Mouse (Mus musculus) limb, embryonic 15.5 days (tissue): ENCODE results near the gene Tmem56. TPM values are rescaled to one million over a fixed set of nuclear protein-coding genes. Genes with fewer than 3 reads are reported as not detected.

Source experiments
- ATAC-seq: fragments of 200-750 bp; cut with Nextera tagmentation; 2 replicates; pipeline ENCODE4 v1.8.0; 2017; ENCODE audit warnings: low read depth, moderate TSS enrichment; ENCODE audit not compliant: insufficient number of reproducible peaks, low FRiP score, low TSS enrichment
- H3K27ac ChIP-seq: fragments of 300-500 bp; sonication (generic); 2 replicates; pipeline ENCODE4 v1.5.1; 2015; ENCODE audit warnings: moderate library complexity, mild to moderate bottlenecking, inconsistent platforms
- H3K27me3 ChIP-seq: fragments of 300-500 bp; sonication (generic); 2 replicates; pipeline ENCODE4 v1.6.1; 2015; ENCODE audit warnings: inconsistent platforms
- H3K36me3 ChIP-seq: fragments of 300-500 bp; sonication (generic); 2 replicates; pipeline ENCODE4 v1.6.1; 2015; ENCODE audit warnings: inconsistent platforms
- H3K4me1 ChIP-seq: fragments of 300-500 bp; sonication (generic); 2 replicates; pipeline ENCODE4 v1.6.1; 2015; ENCODE audit warnings: inconsistent platforms
- H3K4me2 ChIP-seq: fragments of 300-500 bp; sonication (generic); 2 replicates; pipeline ENCODE4 v1.6.1; 2015; ENCODE audit warnings: mild to moderate bottlenecking, inconsistent platforms
- H3K4me3 ChIP-seq: fragments of 300-500 bp; sonication (generic); 2 replicates; pipeline ENCODE4 v1.5.1; 2015; ENCODE audit warnings: mild to moderate bottlenecking, inconsistent platforms
- H3K9ac ChIP-seq: fragments of 300-500 bp; sonication (generic); 2 replicates; pipeline ENCODE4 v1.6.1; 2015; ENCODE audit warnings: inconsistent platforms
- H3K9me3 ChIP-seq: fragments of 300-500 bp; sonication (generic); 2 replicates; pipeline ENCODE4 v1.6.1; 2016; ENCODE audit warnings: inconsistent platforms
- WGBS: fragments of 180-500 bp; shearing (Covaris S2); methylation state at CpG from one replicate; pipeline ENCODE4 v1.1.7; 2015; 5-methylcytosine and 5-hydroxymethylcytosine counted together
- polyA plus RNA-seq: library from polyadenylated mRNA; unstranded; fragments of >200 nt; fragmentation: Nextera tagmentation; extraction: Ambion mirVana; gene quantifications from 2 replicates; pipeline ENCODE4 v1.2.1, GENCODE M21; 2015

Tmem56 gene
- polyA plus RNA-seq, 1 experiment from 2014 or later: 1.3 TPM

DNA sequence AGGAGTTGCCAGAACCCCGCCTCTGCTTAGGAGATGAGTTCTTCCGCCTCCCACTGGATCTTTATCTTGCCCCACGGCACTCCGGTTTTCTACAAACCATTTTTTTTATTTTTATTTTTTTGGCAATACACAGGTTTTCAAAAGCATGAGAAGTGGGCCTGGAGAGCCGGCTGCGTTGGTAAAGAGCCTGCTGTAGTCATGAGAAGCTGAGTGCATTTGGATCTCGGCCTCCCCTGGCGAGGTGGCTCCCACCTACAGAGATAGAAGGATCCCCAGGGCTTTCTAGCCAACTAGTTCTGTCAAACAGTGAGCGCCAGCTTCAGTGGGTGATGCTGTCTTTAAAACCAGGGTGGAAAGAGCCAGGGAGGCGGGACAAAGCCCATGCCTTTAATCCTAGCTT, 25.5 kb downstream of the Tmem56 start:
- Histone ChIP-seq H3K9me3 (no peaks in the 10 kb centered on the region), H3K27me3 (peaks cover 29% of the 10 kb centered on the region), H3K4me3 (no peak overlapping the region), H3K36me3 (no peaks in the 10 kb centered on the region), H3K4me1 (peaks cover 18% of the 10 kb centered on the region), H3K27ac (no peak overlapping the region), H3K4me2 (no peak overlapping the region), H3K9ac (no peak overlapping the region)
- WGBS: 87% methylated on average over 10 of the region's 10 CpGs
- ATAC-seq: no peak

DNA sequence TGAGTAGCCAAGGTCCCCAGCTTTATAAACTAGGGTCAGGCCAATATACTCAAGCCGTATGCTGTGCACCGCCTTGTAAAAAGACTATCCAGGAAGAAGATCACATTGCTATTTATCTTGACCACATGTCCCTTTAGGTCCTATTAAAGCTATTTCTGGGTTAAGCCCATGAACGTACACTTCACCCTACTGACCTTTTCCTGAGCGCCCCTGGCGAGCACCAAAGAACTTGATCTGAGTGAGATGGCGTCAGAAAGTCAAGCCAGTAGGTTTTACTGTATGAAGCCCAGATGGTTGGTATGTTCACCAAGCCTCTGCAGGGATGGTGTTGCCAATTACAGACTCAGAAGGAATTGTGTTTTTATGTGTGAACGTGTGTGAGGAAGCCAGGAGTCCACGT, 26.8 kb downstream of the Tmem56 start:
- Histone ChIP-seq H3K27me3 (peaks cover 19% of the 10 kb centered on the region), H3K4me3 (no peak overlapping the region), H3K36me3 (no peaks in the 10 kb centered on the region), H3K4me2 (no peak overlapping the region), H3K27ac (no peak overlapping the region), H3K4me1 (peaks cover 14% of the 10 kb centered on the region; the same call in 1 of the 2 replicates), H3K9ac (no peak overlapping the region), H3K9me3 (no peaks in the 10 kb centered on the region)
- WGBS: 70% methylated on average over 8 of the region's 8 CpGs
- no peak for ATAC-seq

DNA sequence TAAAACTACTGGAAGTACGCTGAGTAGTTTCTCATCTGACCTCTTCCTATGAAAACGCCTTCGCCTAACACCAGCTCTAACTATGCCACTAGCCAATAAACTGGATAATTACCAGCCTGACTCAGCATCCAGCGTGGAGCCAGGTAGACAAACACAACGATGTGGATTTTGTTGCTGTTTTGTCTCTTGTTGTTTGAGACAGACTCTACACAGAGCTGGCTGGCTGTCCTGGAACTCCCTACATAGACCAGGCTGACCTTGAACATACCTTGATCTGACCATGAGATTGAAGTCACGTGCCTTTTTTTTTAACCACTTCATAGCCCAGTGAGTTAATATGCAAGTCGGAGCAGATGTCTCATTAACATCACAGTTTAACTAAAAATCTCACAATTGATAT, 27.4 kb downstream of the Tmem56 start:
- Histone ChIP-seq H3K9ac (no peak overlapping the region), H3K9me3 (no peaks in the 10 kb centered on the region), H3K27ac (no peak overlapping the region), H3K4me3 (no peak overlapping the region), H3K36me3 (no peaks in the 10 kb centered on the region), H3K4me2 (no peak overlapping the region), H3K27me3 (peaks cover 12% of the 10 kb centered on the region), H3K4me1 (peaks cover 16% of the 10 kb centered on the region; the same call in 1 of the 2 replicates)
- no peak for ATAC-seq
- 75% methylated on average over 7 of the region's 7 CpGs for WGBS

DNA sequence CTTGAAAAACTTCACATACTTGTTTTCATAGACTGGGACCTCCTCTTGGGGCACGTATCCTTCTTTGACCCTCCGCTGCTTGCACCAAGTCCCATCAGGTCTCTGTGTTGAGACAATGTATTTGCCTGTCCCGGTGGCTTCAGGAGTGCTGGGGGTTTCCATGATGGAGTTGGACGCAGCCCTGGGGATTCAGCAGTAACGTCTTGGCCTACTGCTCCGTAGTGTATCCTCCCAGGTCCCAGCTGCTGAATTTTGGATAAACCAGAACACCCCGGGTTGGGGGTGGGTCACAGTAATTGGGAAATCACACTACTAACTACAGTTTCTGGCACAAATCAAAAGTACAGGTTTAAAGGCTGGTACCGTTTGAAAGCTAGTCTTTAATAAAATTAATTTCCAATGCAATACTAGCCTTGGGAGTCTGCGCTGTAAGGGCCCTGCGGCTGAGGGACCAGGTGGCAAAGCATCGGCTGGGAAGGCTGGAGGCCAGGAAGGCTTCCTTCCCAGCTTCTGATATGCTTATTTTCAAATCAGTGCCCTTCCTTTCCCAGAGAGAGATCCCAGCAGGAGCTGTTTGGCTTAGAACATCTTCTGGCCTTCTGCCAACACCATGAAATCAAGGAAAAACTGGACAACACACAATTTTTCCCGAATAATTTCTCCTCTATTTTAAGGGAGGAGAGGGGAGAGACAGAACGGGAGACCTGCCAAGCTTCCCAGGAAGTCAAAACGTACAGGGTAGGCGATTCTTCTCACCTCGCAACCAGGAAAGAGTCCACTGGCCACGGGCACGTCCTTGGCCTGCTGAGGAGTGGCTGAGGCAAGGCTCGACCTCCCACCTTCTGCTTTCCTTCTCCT, 32.1 kb downstream of the Tmem56 start:
- Histone ChIP-seq H3K4me3 (no peak overlapping the region), H3K4me1 (0 out of 2 replicates have a peak, but pooled peaks cover 10% of the 10 kb centered on the region), H3K9ac (no peak overlapping the region), H3K36me3 (no peaks in the 10 kb centered on the region), H3K27me3 (no peaks in the 10 kb centered on the region), H3K9me3 (no peaks in the 10 kb centered on the region), H3K4me2 (no peak overlapping the region), H3K27ac (0 out of 2 replicates have a peak overlapping the region, but pooled peaks have one; percentile 17)
- WGBS: 55% methylated on average over 19 of the region's 19 CpGs
- ATAC-seq: no peak

DNA sequence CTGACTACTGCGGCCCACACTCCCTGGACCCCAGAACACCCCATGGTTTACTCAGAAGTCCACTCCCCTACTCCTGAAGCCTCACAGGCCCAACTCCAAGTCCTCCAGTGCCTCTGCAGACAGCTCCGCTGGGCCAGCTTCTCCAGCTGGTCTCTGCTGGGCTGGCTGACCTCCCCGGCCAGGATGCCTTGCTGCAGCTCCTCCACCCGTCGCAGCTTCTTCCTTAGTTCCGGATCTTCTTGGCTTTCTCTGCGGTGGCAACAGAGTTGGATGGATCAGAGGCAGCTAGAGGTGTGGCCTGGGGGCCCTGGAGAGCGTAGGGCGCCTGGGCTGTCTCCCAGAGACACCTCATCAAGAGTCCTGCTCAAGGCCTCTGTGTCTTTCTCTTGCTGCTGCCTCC, 32.9 kb downstream of the Tmem56 start:
- Histone ChIP-seq H3K4me3 (no peak overlapping the region), H3K4me1 (0 out of 2 replicates have a peak, but pooled peaks cover 10% of the 10 kb centered on the region), H3K9ac (no peak overlapping the region), H3K27ac (0 out of 2 replicates have a peak overlapping the region, but pooled peaks have one; percentile 17), H3K4me2 (no peak overlapping the region), H3K27me3 (no peaks in the 10 kb centered on the region), H3K36me3 (no peaks in the 10 kb centered on the region), H3K9me3 (no peaks in the 10 kb centered on the region)
- WGBS: 76% methylated on average over 9 of the region's 9 CpGs
- peak; percentile 36; the same call in 1 of the 2 replicates for ATAC-seq

DNA sequence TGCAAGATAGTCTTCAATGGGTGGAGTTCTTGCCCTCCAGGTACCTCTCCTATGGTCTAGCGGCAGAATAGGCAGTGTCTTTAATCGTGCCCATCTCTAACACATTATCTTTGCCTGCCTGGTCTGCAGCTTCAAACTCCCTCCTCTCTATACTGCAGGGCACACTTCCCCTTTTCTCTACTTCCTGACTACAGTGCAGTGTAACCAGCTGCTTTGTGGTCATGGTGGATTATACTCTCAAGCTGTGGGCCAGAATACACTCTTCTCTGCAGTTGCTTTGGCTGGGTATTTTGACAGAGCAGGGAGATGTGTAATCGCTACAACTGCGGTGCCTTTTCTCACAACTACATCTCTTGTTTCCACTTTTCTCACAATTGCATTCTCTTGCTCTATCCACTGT, 40.0 kb downstream of the Tmem56 start:
- Histone ChIP-seq H3K9ac (no peak overlapping the region), H3K4me1 (peaks cover 9% of the 10 kb centered on the region), H3K36me3 (no peaks in the 10 kb centered on the region), H3K4me3 (no peak overlapping the region), H3K27me3 (no peaks in the 10 kb centered on the region), H3K9me3 (no peaks in the 10 kb centered on the region), H3K27ac (no peak overlapping the region), H3K4me2 (no peak overlapping the region)
- 79% methylated on average over 4 of the region's 4 CpGs for WGBS
- ATAC-seq: no peak

DNA sequence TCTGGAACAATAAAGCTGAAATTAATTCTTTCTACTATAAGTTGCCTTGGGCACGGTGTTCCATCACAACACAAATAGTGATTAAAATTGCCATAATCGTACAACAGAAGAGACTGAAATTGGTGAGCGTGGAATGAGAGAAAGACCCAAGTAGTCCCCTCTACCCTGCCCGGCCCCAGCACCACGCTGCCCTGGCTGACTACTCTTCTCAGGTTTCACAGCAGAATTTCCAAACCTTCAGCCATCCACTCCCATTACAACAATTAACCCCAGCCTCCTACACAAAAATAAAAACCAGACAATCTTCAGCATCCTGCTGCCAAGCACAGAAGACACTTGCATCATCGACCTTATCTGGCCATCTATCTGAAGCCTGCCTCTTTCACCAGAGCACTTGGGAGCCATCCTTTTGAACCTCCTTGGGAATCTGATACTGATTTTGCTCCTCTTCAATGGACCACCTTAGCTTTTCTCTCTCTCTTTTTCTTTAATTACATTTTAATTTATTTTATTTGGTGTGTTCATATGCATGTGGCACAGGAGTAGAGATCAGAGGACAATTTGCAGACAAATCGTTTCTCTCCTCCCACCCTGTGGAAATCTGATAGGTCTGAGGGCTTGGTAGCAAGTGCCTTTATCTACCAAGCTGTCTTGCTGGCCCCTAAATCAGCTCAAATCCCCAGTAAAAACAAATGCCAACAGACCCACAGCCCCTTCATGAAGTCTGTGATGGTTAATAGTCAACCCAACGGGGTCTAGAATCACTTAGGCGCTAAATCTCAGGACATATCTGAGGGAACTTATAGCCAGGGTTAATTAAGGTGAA, 40.6 kb downstream of the Tmem56 start:
- ATAC-seq: no peak
- 35% methylated on average over 9 of the region's 9 CpGs for WGBS

DNA sequence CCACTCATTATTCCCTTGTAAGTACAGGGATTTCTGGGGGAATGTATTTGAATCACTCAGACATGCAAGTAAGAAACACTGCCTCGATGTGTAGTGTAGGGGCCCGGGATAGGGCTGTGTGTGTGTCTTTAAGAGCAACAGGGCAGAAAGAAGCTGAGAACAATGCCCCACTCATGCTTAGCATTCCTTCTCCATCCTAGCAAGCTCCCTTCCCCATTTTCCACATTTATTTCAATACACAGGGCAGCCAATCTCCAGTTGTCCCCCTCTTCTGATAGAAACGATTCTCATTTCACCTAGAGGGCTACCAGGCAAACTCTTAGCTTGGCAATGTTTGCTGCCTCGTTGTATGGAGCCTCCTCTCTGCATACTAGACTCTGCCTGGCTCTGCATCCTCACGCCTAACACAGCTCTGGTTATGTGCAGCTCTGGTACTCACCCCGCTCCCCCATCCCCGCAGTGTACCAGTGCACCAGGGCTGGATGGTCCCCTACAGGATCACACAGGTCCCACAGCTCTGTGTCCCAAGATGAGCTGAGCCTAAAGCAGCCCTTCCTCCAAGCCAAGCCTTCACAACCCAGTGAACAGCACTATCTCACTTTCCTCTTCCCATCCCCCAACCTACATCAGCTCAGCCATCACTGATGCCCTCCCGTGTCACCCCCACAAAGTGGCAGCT, 42.4 kb downstream of the Tmem56 start:
- no peak overlapping the region for H3K27ac ChIP-seq
- ATAC-seq: no peak
- 58% methylated on average over 8 of the region's 8 CpGs for WGBS

More for the DNA sequence above, 40.6 kb downstream of the Tmem56 start:
- Histone ChIP-seq H3K27ac (no peak overlapping the region), H3K9me3 (no peaks in the 10 kb centered on the region), H3K4me1 (peaks cover 9% of the 10 kb centered on the region), H3K9ac (no peak overlapping the region), H3K4me3 (no peak overlapping the region), H3K4me2 (no peak overlapping the region), H3K36me3 (no peaks in the 10 kb centered on the region), H3K27me3 (no peaks in the 10 kb centered on the region)

DNA sequence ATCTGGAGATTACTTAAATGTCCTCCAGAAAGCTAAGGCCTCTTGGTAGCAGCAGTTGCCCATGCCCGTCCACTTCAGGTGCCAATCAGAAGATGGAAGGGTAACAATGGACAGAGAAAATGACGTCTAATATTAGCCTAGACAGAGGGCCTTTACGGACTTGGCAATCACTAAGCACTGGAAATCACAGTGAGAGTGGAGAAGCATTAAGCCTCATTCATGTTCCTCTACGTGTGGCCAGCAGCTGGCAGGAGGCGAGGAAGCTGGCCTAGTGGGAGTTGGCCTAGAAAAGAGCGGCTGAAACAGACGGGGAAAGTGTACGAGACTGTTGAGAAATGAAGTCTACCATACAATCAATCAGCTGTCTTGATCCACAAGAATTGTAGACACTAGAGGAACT, 43.8 kb downstream of the Tmem56 start:
- WGBS: 56% methylated on average over 8 of the region's 8 CpGs
- Histone ChIP-seq H3K27me3 (no peaks in the 10 kb centered on the region), H3K9me3 (no peaks in the 10 kb centered on the region), H3K4me3 (no peak overlapping the region), H3K4me1 (peaks cover 9% of the 10 kb centered on the region), H3K4me2 (no peak overlapping the region), H3K36me3 (no peaks in the 10 kb centered on the region), H3K27ac (no peak overlapping the region), H3K9ac (no peak overlapping the region)
- no peak for ATAC-seq

More for the DNA sequence above, 42.4 kb downstream of the Tmem56 start:
- Histone ChIP-seq H3K9me3 (no peaks in the 10 kb centered on the region), H3K27me3 (no peaks in the 10 kb centered on the region), H3K4me2 (no peak overlapping the region), H3K4me1 (peaks cover 9% of the 10 kb centered on the region), H3K4me3 (no peak overlapping the region), H3K36me3 (no peaks in the 10 kb centered on the region), H3K9ac (no peak overlapping the region)

DNA sequence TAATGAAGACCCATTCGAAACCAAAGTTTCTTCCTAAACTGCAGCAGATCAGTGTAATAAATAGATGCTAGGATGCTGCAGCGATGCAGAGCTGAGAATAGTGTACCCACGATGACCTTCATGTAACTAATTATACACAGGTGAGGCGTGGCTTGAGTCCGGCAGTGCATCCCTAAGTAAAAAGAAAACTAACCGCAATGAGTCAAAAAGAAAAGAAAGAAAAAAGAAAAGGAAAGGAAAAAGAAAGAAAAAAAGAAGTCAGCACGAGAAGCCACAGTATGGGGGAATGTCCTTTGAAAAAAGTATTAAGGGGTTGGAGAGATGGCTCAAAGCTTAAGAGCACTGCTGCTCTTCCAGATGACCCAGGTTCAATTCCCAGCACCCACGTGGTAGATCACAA, 58.1 kb downstream of the Tmem56 start:
- no peak overlapping the region for H3K27ac ChIP-seq
- H3K27me3 ChIP-seq: no peaks in the 10 kb centered on the region
- H3K36me3 ChIP-seq: no peaks in the 10 kb centered on the region
- H3K4me1 ChIP-seq: no peaks in the 10 kb centered on the region
- no peak overlapping the region for H3K9ac ChIP-seq
- H3K9me3 ChIP-seq: no peaks in the 10 kb centered on the region
- H3K4me2 ChIP-seq: no peak overlapping the region
- no peak for ATAC-seq
- no peak overlapping the region for H3K4me3 ChIP-seq
- WGBS: 86% methylated on average over 8 of the region's 8 CpGs

DNA sequence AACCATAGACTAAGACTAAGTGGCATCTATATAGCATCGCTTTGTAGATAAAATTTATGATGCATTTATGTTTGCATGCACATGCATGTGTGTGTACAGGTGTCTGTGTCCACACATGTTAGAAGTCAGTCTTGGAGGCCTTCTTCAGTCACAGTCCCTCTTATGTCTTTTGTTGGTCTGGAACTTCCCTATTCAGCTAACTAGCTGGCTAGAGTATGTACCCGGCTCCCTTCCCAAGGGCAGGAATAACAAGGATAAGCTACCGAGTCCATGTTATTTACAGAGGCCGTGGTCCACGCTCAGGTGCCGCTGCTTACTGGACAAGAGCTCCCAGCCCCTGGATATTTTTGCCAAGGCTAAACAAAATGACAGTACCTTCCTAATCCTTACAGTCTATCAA, 58.7 kb downstream of the Tmem56 start:
- Histone ChIP-seq H3K9ac (no peak overlapping the region), H3K4me3 (no peak overlapping the region), H3K4me2 (no peak overlapping the region), H3K36me3 (no peaks in the 10 kb centered on the region), H3K27ac (no peak overlapping the region), H3K4me1 (no peaks in the 10 kb centered on the region), H3K9me3 (no peaks in the 10 kb centered on the region), H3K27me3 (no peaks in the 10 kb centered on the region)
- 90% methylated on average over 6 of the region's 6 CpGs for WGBS
- ATAC-seq: no peak
